Mouse (Mus musculus): Measurements from ENCODE around the gene Bach1. TPM values are rescaled to one million over a fixed set of nuclear protein-coding genes. Genes with fewer than 3 reads are reported as not detected.

Gene Bach1
- polyA plus RNA-seq, 1 experiment, result 8.8 TPM

DNA sequence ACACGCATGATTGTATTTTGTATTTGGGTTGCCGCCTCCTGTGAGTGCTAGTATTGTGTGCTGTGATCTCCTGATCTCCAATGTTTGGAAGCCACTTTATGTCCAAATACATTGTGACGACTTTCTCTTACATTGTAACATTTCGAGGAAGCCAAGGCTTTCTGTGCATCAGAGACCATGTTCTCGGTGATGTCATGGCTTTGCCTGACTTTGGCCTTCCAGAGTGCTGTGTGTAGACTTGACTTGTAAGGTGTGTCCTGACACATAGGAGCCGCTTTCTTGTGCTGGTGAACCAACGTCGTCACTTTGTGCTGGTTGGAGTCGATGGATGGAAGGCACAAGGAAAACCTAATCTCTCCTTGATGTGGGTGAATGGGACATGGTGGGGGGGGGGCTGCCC is 15.8 kb downstream of the Bach1 start:
- TF ChIP-seq USF1 (IDR thresholded peaks at IDR 0.05; ENCODE audit: low read depth) (no peak), REST (IDR thresholded peaks at IDR 0.05; ENCODE audit: insufficient read depth, insufficient read length) (no peak), POLR2A (IDR thresholded peaks at IDR 0.05; ENCODE audit: insufficient read length, low read depth) (no peak), MYOD1 (IDR thresholded peaks at IDR 0.05; ENCODE audit: control insufficient read depth in 1 of 3, insufficient read length in 2 of 3, low read depth in 2 of 3) (no peak), SRF (IDR thresholded peaks at IDR 0.05; ENCODE audit: control insufficient read depth, insufficient read length, low read depth) (no peak), MAX (IDR thresholded peaks at IDR 0.05; ENCODE audit: low read depth) (no peak), POLR2AphosphoS2 (IDR thresholded peaks at IDR 0.05; ENCODE audit: insufficient read length, low read depth) (no peak), MYOG (IDR thresholded peaks at IDR 0.05; ENCODE audit: control insufficient read depth in 1 of 3, insufficient read depth in 1 of 3, insufficient read length in 2 of 3, low read depth in 2 of 3) (no peak), TCF3 (IDR thresholded peaks at IDR 0.05; ENCODE audit: insufficient read length, low read depth) (no peak), CEBPB (IDR thresholded peaks at IDR 0.05; ENCODE audit: insufficient read depth, poor library complexity, severe bottlenecking) (no peak), E2F4 (IDR thresholded peaks at IDR 0.05; ENCODE audit: insufficient read depth) (no peak), TCF12 (IDR thresholded peaks at IDR 0.05; ENCODE audit: insufficient read depth, poor library complexity, severe bottlenecking) (no peak)
- Histone ChIP-seq H3K4me2 (ENCODE audit: low read depth) (no peak overlapping the region), H3ac (ENCODE audit: control insufficient read depth, insufficient read length) (no peak overlapping the region), H3K4me3 (no peak overlapping the region), H3K27me3 (ENCODE audit: control insufficient read depth, insufficient read depth, insufficient read length) (no peaks in the 10 kb centered on the region), H3K79me2 (ENCODE audit: control insufficient read depth, insufficient read depth) (peaks cover 100% of the 10 kb centered on the region), H3K36me3 (ENCODE audit: control insufficient read depth, insufficient read depth) (peaks cover 10% of the 10 kb centered on the region)

DNA sequence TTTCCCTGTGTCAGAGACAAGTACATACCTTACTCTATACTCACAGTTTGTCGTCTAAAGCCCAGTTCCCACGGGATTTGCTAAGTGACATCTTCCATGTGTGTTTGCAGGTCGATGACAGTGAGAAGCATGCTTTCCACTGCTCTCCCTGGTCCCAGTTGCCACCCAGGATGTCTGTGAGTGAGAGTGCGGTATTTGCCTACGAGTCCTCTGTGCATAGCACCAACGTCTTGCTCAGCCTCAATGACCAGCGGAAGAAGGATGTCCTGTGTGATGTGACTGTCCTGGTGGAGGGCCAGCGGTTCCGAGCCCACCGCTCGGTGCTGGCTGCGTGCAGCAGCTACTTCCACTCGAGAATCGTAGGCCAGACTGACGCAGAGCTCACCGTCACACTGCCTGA is 16.5 kb downstream of the Bach1 start:
- Histone ChIP-seq H3K79me2 (ENCODE audit: control insufficient read depth, insufficient read depth) (peaks cover 100% of the 10 kb centered on the region), H3K4me3 (no peak overlapping the region), H3ac (ENCODE audit: control insufficient read depth, insufficient read length) (no peak overlapping the region), H3K36me3 (ENCODE audit: control insufficient read depth, insufficient read depth) (peaks cover 10% of the 10 kb centered on the region), H3K27me3 (ENCODE audit: control insufficient read depth, insufficient read depth, insufficient read length) (no peaks in the 10 kb centered on the region), H3K4me2 (ENCODE audit: low read depth) (no peak overlapping the region)
- TF ChIP-seq CEBPB (IDR thresholded peaks at IDR 0.05; ENCODE audit: insufficient read depth, poor library complexity, severe bottlenecking), result no peak
- TF ChIP-seq MYOD1 (IDR thresholded peaks at IDR 0.05; ENCODE audit: control insufficient read depth in 1 of 3, insufficient read length in 2 of 3, low read depth in 2 of 3), result no peak
- TF ChIP-seq USF1 (IDR thresholded peaks at IDR 0.05; ENCODE audit: low read depth), result no peak
- no peak for TF ChIP-seq E2F4 (IDR thresholded peaks at IDR 0.05; ENCODE audit: insufficient read depth)
- no peak for TF ChIP-seq REST (IDR thresholded peaks at IDR 0.05; ENCODE audit: insufficient read depth, insufficient read length)
- no peak for TF ChIP-seq MYOG (IDR thresholded peaks at IDR 0.05; ENCODE audit: control insufficient read depth in 1 of 3, insufficient read depth in 1 of 3, insufficient read length in 2 of 3, low read depth in 2 of 3)
- TF ChIP-seq POLR2AphosphoS2 (IDR thresholded peaks at IDR 0.05; ENCODE audit: insufficient read length, low read depth), result no peak
- TF ChIP-seq TCF12 (IDR thresholded peaks at IDR 0.05; ENCODE audit: insufficient read depth, poor library complexity, severe bottlenecking), result no peak
- TF ChIP-seq SRF (IDR thresholded peaks at IDR 0.05; ENCODE audit: control insufficient read depth, insufficient read length, low read depth), result no peak
- no peak for TF ChIP-seq POLR2A (IDR thresholded peaks at IDR 0.05; ENCODE audit: insufficient read length, low read depth)
- TF ChIP-seq MAX (IDR thresholded peaks at IDR 0.05; ENCODE audit: low read depth), result no peak
- no peak for TF ChIP-seq TCF3 (IDR thresholded peaks at IDR 0.05; ENCODE audit: insufficient read length, low read depth)

DNA sequence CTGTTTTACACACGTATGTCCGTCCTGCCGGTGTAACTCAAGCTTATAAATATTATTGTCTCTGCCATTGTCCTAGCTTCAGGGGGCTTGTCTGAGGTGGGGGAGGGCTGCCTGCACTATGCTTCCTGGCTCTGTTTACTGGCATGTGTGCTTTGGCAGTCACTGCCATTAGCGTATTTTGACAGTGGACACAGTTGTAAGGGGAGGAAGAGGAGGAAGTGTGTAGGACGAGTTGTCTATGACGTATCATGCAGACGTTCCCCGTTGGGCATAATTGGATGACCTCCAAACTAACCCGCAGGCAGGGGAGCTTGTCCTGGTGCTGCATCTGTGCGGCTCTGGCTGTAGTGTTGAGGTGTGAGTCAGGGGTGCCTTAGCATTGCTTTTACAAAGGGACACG is 17.5 kb downstream of the Bach1 start:
- Histone ChIP-seq H3K79me2 (ENCODE audit: control insufficient read depth, insufficient read depth) (peaks cover 99% of the 10 kb centered on the region), H3K36me3 (ENCODE audit: control insufficient read depth, insufficient read depth) (peaks cover 14% of the 10 kb centered on the region), H3K27me3 (ENCODE audit: control insufficient read depth, insufficient read depth, insufficient read length) (no peaks in the 10 kb centered on the region), H3ac (ENCODE audit: control insufficient read depth, insufficient read length) (no peak overlapping the region), H3K4me3 (no peak overlapping the region), H3K4me2 (ENCODE audit: low read depth) (no peak overlapping the region)
- TF ChIP-seq POLR2AphosphoS2 (IDR thresholded peaks at IDR 0.05; ENCODE audit: insufficient read length, low read depth) (no peak), MAX (IDR thresholded peaks at IDR 0.05; ENCODE audit: low read depth) (no peak), MYOD1 (IDR thresholded peaks at IDR 0.05; ENCODE audit: control insufficient read depth in 1 of 3, insufficient read length in 2 of 3, low read depth in 2 of 3) (no peak), SRF (IDR thresholded peaks at IDR 0.05; ENCODE audit: control insufficient read depth, insufficient read length, low read depth) (no peak), REST (IDR thresholded peaks at IDR 0.05; ENCODE audit: insufficient read depth, insufficient read length) (no peak), USF1 (IDR thresholded peaks at IDR 0.05; ENCODE audit: low read depth) (no peak), POLR2A (IDR thresholded peaks at IDR 0.05; ENCODE audit: insufficient read length, low read depth) (no peak)

DNA sequence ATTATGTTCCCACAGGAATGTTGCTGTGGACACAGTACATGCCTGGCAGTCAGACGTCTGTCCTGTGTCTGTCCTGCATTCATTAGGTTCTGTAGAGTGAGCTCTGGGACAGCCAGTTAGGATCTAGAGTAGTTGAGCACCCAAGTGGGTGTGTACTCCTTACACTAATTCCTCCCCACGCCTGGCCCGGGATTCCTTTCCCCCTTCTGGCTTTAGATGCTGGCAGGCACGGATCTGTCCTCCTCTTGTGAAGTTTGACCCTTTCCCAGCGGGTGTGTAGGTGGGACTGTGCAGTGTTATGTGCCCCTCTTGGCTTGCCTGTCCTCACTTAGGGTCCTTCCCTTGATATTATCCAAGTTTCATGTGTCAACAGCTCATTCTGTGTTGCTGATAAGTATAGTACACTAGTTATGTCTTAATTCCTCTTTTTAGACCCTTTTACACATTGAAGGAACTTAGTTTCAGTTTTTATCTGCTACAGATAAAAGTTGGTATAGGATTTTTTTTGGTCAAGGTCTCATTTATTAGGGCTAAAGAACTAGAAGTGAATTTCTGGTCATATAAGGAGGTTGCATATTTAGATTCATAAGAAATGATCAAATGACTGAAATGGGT is 18.4 kb downstream of the Bach1 start:
- TF ChIP-seq TCF12 (IDR thresholded peaks at IDR 0.05; ENCODE audit: insufficient read depth, poor library complexity, severe bottlenecking) (no peak), REST (IDR thresholded peaks at IDR 0.05; ENCODE audit: insufficient read depth, insufficient read length) (no peak), SRF (IDR thresholded peaks at IDR 0.05; ENCODE audit: control insufficient read depth, insufficient read length, low read depth) (no peak), CEBPB (IDR thresholded peaks at IDR 0.05; ENCODE audit: insufficient read depth, poor library complexity, severe bottlenecking) (no peak), E2F4 (IDR thresholded peaks at IDR 0.05; ENCODE audit: insufficient read depth) (no peak), MYOG (IDR thresholded peaks at IDR 0.05; ENCODE audit: control insufficient read depth in 1 of 3, insufficient read depth in 1 of 3, insufficient read length in 2 of 3, low read depth in 2 of 3) (no peak), USF1 (IDR thresholded peaks at IDR 0.05; ENCODE audit: low read depth) (no peak), POLR2AphosphoS2 (IDR thresholded peaks at IDR 0.05; ENCODE audit: insufficient read length, low read depth) (no peak), MAX (IDR thresholded peaks at IDR 0.05; ENCODE audit: low read depth) (no peak), POLR2A (IDR thresholded peaks at IDR 0.05; ENCODE audit: insufficient read length, low read depth) (no peak), TCF3 (IDR thresholded peaks at IDR 0.05; ENCODE audit: insufficient read length, low read depth) (no peak), MYOD1 (IDR thresholded peaks at IDR 0.05; ENCODE audit: control insufficient read depth in 1 of 3, insufficient read length in 2 of 3, low read depth in 2 of 3) (no peak)

More for the DNA sequence above, 18.4 kb downstream of the Bach1 start:
- Histone ChIP-seq H3K36me3 (ENCODE audit: control insufficient read depth, insufficient read depth) (peaks cover 15% of the 10 kb centered on the region), H3K79me2 (ENCODE audit: control insufficient read depth, insufficient read depth) (peaks cover 97% of the 10 kb centered on the region), H3ac (ENCODE audit: control insufficient read depth, insufficient read length) (no peak overlapping the region), H3K4me3 (no peak overlapping the region), H3K4me2 (ENCODE audit: low read depth) (no peak overlapping the region), H3K27me3 (ENCODE audit: control insufficient read depth, insufficient read depth, insufficient read length) (no peaks in the 10 kb centered on the region)

Measured in myocyte (in vitro differentiated cells).